8 mouse cellular contexts compared by ENCODE assay signal in the genomic region with DNA sequence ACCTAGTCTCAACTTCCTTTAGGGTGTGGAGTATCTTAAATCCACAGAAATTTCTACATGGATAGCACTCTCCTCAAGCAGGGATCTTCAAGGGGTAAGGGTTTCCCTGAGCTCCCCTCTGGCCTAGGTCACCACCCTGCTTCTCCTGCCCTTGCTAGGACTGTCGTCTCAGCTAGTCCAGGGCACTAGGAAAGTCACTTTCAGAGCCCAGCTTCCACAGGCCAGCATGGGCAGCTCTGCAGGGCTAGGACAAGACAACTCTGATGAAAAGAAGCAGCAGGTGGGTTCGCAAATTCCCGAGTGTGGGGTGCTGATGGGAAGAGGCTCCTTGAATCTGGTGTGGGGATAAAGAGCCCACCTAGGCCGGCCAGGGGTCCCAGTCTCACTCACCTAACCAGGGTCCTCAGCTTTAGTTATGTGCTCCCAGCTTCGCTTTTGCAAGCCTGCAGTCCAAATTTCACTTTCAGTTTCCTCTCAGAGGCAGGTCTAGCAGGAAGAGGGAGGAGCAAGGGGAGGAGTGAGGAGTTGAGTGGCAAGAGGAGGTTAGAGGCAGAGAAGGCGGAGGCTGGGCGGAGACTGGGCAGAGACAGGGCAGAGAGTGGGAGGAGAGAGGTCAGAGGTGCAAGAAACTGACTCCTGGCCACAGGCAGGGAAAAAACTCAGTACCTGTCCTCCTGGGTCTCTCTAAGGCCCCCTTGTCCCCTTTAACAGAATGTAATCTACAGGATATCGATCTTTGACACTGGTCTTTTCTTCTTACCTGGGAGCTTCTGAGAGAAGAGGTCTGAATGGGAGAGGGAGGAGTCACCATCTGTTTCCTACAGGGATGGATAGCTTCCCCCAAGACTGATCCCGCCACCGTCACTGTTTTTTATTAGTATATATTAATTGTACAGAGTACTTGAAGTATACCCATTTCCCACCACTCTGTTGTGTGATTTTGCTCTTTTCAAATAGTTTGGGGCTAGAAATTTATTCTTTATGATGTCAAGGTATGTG. TPM values are rescaled to one million over a fixed set of nuclear protein-coding genes. Genes with fewer than 3 reads are reported as not detected.
A peak's percentile ranks its signal among the peaks of the same experiment; 100 is the strongest.
DNase-seq lines count a peak whose midpoint lies in the region; ATAC-seq lines count a peak whose summit lies in the region.

Gene Trim21, minus strand, starts transcription at position 488 of the 999 bp plus-strand sequence.

- H3K4me1 ChIP-seq in intestine, embryonic 14.5 days (replicated peaks; ENCODE audit: control insufficient read depth, insufficient read depth, low read length) = peaks cover 5% of the 10 kb centered on the region; the same call in 1 of the 2 replicates

- H3K27me3 ChIP-seq in intestine, embryonic 14.5 days (replicated peaks; ENCODE audit: control insufficient read depth, insufficient read depth, low read length) = no peaks in the 10 kb centered on the region

- peak within 1 kb of the TSS; percentile 54 for H3K4me2 ChIP-seq in intestine, embryonic 14.5 days (ENCODE audit: low read length)

- H3K36me3 ChIP-seq in intestine, embryonic 14.5 days (ENCODE audit: control insufficient read depth, insufficient read depth, low read length) = no peaks in the 10 kb centered on the region

- intact Hi-C loops in gastrocnemius, postnatal 36 days (cut with DNase I) = no loop called here
- intact Hi-C loops in left cerebral cortex, postnatal 14 days (cut with DNase I) = loop anchor here (10.0 kb wide), 1 partner anchor 70 kb away; the partner anchor contains the start of gene Olfr554

- ATAC-seq in intestine, embryonic 14.5 days (replicated peaks; ENCODE audit: low FRiP score, low TSS enrichment, low read depth) = peak; percentile 96
- ATAC-seq in megakaryocyte-erythroid progenitor cell, adult 5-6 weeks (replicated peaks; ENCODE audit: low FRiP score, low TSS enrichment, poor library complexity, severe bottlenecking) = peak; percentile 100

- 17% methylated on average over 10 of the region's 10 CpGs for WGBS in intestine, embryonic 14.5 days

- H3K4me3 ChIP-seq in intestine, embryonic 14.5 days (ENCODE audit: low read depth, low read length) = peak within 1 kb of the TSS; percentile 39

- no peaks in the 10 kb centered on the region for H3K9me3 ChIP-seq in intestine, embryonic 14.5 days (ENCODE audit: control insufficient read depth, low read length)

- no peak within 1 kb of the TSS for H3K27ac ChIP-seq in intestine, embryonic 14.5 days (ENCODE audit: low read depth)

- peak; percentile 95 for DNase-seq in adrenal gland, adult 2 months
- DNase-seq in embryo, embryonic 11.5 days (ENCODE audit: low read depth, low spot score) = peak; percentile 65
- DNase-seq in gastrocnemius, postnatal 36 days = peak; percentile 64 to 85
- peak; percentile 75 for DNase-seq in intestine, embryonic 14.5 days (ENCODE audit: low spot score)
- DNase-seq in left cerebral cortex, postnatal 14 days (ENCODE audit: low spot score in 2 of 2) = peak; percentile 31 to 47
- peak; percentile 36 for DNase-seq in right cerebral cortex, postnatal 25 days
- peak; percentile 87 to 89 for DNase-seq in urinary bladder, postnatal 36 days (ENCODE audit: low spot score in 2 of 2)

- peak within 1 kb of the TSS; percentile 25; the same call in 1 of the 2 replicates for H3K9ac ChIP-seq in intestine, embryonic 14.5 days (ENCODE audit: low read length)

RNA-seq across cellular contexts. Expression of gene Trim21, which starts in this region (rescaled TPM):
- total RNA-seq in adrenal gland, adult 2 months (2021) = 10 to 100 TPM; 11.7 to 16.0 TPM
- polyA plus RNA-seq in adrenal gland, adult 2 months (2012; rRNA removed) = 2.4 and 3.2 TPM in 2 replicates
- total RNA-seq in gastrocnemius, postnatal 36 days (2021) = 1 to 10 TPM; 1.7 to 2.8 TPM
- polyA plus RNA-seq in intestine, embryonic 14.5 days (2014; fragmentation: Nextera tagmentation; extraction: Ambion mirVana) = 0.81 and 1.2 TPM in 2 replicates
- 1 to 10 TPM; 1.7 to 1.9 TPM for total RNA-seq in left cerebral cortex, postnatal 14 days (2021)
- 10.2 and 20.0 TPM in 2 replicates for total RNA-seq in megakaryocyte-erythroid progenitor cell, adult 5-6 weeks (2014; fragmentation: Nextera tagmentation)
- 24.0 and 31.5 TPM in 2 replicates for total RNA-seq in megakaryocyte-erythroid progenitor cell, adult 5-6 weeks (2017)

Comparison
In these comparisons a context has a peak if more than half of its experiments do, and no peak if none do; other contexts are left out.
1. DNase-seq: peak in every context shown above with its lines; median percentile 95 in adrenal gland, adult 2 months; 88 in urinary bladder, postnatal 36 days; 75 in intestine, embryonic 14.5 days; 74 in gastrocnemius, postnatal 36 days; 65 in embryo, embryonic 11.5 days; 39 in left cerebral cortex, postnatal 14 days; 36 in right cerebral cortex, postnatal 25 days.